Mouse (Mus musculus) mature B cell (primary cell): ENCODE data around the gene Spin1.
"Not testable (repeated sequence)": the region's sequence is repeated elsewhere in the genome, so short reads cannot be mapped to it uniquely, and the experiment has no call there.

Experiments used
- in situ Hi-C: fragments of 300-500 bp; cut with MboI; formaldehyde crosslinking; loops from 2 replicates; pipeline ENCODE4 v1.14.3; 2019

Spin1 gene

DNA sequence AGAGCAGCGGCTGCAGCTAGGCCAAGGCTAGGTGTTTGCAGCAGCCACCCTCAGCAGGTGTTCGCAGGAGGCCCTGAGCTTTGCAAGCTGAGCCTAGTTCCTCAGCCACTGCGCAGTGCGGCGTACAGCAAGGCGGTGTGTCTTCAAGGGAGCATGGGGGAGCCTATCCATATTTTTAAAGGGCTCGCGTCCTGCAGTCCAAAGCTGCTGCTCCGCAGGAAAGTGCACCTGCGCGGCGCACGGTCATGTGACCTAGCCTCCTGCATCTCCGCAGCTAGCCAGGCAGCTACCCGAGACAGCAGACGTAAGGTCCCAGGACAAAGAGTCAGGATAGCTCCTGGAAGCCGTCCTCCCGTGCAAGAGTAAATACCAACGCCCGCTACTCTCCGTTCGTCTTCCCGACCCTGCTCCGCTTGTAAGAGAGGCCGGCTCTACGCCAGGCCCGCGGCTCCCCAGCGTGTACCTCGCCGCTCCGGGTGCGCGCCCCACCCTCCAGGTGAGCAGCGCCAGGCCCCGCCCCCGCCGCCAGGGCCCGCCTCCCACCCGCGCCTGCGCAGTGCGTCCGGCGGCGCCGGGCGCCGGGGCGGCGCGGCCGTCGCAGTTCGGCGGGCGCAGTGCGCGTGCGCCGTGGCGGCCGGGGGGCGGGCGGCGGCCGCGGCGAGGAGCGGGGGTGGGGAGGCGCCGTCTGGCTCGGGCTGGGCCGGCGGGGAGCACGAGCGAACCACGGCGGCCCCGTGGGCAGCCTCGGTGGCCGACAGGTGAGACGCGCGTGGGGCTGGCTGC, at the start of gene Spin1:
Gene Spin1, plus strand, starts transcription at position 648 of the 783 bp plus-strand sequence.
- in situ Hi-C loops = loop anchor here (10.0 kb wide), 1 partner anchor 314 kb away; no protein-coding TSS in a partner anchor

DNA sequence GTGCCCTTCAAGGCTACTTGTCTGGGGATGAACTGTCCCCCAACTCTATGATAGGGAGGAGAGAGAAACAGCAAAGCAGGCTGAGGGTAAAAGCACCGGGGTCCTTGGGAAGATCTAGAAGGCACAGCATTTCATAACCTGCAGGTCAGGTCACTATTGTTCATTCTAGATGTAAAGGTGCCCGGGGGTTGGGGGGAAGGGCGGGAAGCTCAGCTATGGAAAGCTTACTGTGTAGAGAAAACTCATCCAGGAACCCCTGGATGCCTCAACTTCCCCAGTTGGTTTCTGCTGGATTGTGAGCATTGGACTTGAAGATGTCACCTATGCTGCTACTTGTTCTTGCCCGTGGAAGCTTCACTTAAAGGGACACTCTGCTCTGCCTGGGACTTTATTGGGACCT, 49.7 kb upstream of the Spin1 start:
- in situ Hi-C loops = no loop called here

DNA sequence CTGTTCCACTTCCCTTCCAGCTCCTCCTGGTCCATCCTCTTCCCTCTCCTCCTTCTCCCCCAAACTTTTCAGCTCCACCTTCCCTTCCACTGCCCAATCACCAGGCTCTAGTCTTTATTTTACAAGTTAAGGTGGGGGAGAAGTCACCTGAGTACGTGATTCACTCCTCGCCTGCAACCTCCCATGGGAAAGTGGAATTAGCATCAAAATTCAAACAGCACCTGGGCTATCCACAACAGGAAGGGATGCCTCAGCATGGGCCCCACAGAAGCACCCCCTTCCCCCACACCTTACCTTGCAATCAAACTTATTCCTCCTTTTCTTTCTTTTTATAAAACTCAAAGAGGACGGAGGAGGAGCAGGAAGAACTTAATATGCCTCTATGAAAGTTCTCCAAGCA, 48.3 kb upstream of the Spin1 start:
- in situ Hi-C loops = no loop called here

DNA sequence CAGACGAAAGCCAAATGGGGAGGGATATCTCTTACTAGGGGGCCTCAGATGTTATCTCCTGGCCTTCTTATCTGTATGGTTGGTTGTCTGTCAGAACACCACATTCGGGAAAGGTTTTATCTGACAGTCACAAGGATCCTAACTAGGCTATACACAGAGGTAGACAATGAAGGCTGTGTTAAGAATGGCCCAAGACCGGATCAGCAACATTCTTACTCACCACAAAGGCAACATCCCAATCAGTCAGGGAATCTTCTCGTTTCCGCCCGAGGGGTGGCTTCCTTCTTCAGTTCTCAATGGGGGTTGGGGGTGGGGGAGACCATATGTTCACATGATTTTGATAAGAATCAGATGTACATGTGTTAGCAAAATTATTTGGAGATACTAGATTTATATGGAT, 37.7 kb upstream of the Spin1 start:
- in situ Hi-C loops = no loop called here

DNA sequence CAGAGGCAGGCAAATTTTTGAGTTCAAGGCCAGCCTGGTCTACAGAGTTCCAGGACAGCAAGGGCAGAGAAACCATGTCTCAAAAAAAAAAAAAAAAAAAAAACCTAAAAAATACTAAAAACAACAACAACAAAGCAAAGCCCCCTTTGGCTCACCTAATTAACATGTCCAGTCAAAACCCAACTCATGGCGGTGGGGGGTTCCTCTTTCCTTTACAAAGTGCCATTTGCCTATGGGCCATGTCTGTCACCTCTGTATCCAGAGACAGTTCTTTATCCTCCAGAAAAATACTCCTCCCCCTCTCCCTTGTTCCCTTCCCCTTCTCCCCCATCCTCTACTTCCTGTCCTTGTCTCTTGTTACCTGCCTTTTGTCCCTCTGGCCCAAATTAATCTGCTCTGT, 37.0 kb upstream of the Spin1 start:
- in situ Hi-C loops = no loop called here

DNA sequence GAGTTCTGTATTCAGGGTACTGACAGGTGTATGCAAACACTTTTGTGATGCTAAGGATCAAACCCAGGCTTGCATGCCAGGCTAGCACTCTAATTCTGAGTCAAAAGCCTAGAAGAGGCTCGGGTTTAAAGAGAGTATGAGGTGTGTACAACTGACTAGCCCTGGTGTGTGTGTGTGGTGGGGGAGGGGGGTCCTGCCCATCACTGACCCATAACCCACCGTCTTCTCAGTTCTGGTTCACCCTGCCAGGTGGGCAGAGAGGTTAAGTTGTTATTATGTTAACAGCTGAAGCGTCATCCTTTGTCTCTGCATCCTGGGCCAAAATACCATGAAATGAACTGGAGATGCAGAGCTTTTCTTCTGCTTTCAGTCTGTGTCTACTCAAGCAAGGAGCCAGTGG, 36.3 kb upstream of the Spin1 start:
- in situ Hi-C loops = no loop called here

DNA sequence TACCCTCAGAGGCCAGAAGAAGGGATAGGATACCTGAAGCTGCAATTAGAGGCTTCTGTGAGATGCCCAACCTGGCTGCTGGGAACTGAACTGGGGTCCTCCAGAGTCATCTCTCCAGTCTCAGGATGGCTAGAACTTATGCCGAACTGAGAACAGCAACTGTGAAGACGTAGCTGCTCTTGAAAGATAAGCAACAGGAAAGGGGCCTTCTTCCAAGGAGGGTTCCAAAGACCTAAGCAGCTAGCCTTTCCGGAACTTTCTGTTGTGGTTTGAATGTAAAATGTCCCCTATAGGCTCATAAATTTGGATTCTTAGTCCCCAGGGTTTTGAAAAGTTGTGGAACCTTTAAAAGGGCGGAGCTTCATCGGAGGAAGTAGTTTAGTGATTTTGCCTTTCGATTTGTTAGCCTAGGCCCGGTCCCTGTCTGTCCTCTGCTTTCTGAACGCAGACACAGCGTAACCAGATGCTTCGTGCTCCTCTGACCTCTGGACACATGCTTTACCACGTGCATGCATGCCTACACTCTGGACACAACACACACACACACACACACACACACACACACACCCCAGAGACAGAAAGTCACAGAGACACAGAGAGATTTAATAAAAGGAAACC, 29.5 kb upstream of the Spin1 start:
- in situ Hi-C loops = no loop called here

DNA sequence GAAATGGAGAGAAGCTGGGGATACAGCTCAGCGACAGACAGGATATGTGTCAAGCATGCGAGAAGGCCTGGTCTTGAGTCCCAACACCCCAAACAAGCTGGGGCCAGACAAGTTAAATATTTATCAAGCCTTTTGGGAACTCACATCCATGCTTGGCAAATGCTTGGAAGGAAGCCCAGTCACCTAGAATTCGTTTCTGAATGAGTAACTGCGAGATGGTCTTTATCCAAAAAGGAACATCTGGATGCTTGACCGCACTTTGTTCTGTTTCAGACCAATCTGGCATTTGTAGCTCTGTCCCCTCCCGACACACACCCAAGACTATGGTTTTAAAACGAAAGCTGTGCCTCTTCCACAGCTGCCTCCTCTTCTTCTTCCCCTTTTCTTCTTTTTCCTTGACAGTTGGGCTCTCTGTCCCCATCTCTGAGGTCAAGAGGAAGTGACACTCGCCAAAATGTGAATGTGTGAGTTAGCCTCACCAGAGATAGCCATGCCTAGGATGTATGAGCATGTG, 28.9 kb upstream of the Spin1 start:
- in situ Hi-C loops = no loop called here

DNA sequence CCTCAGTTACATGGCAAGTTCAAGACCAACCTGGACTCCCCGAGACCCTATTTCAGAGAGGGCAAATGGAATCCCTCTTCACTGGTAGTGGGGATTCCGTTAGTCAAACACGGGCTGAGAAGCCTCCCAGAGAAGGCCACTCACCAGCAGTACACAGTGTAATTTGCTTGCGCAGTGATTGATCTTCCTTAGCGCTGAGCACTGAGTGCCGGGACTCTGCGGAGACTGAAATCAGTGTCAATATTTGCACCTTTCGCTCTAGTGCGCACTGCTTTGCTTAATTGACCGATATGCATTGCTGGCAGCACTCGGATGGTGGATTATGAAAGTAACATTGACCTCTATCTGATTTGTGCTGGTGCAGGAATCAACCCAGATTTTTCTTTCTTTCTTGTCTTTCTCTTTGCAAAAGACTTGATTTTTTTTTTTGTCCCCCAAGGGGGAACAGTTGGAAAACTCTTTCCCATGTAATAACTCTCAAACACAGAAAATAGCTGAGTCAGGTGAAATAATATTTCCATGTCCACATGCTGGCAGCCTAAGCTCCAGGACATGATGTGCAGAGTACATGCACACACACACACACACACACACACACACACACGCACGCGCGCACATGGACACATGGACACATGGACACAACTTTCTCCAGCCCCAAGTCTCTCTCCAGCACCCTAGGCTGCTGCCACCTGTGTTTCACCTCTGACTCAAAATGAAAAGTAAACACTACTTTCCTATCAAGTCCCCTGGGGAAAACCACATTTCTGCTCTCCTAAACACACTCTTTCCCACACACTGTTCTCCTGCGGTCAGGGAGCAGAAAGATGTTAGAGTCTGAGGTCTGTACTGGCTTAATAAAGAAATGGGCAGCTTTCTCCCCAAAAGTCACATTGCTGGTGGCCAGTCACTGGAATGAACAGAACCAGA, 27.5 kb upstream of the Spin1 start:
- in situ Hi-C loops = no loop called here

DNA sequence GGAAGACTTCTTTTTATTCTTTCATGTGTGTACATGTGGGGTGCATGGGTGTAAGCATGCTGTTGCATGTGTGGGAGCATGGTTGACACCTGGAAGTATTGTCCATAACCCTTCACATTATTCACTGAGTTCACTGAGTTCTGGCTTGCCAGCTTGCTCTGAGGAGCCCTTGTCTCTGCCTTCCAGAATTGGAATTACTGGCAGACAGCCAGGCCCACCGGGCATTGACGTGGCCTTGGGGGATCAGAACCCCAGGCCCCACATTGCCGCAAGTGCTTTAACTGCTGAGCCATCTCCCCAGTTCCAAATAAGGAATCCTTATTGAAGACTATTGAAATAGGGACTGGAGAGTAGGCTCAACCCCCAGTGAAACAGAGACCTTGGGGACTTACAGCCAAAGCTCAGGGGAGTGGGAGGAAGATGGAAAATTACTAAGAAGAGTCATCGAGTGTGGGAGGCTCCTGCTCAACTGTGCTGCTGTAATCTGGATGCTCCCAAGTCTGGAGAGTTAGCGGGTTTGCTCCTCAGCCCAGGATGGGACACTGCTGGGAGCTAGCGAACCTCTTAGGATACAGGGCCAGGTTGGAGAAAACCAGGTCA, 26.5 kb upstream of the Spin1 start:
- in situ Hi-C loops = no loop called here

DNA sequence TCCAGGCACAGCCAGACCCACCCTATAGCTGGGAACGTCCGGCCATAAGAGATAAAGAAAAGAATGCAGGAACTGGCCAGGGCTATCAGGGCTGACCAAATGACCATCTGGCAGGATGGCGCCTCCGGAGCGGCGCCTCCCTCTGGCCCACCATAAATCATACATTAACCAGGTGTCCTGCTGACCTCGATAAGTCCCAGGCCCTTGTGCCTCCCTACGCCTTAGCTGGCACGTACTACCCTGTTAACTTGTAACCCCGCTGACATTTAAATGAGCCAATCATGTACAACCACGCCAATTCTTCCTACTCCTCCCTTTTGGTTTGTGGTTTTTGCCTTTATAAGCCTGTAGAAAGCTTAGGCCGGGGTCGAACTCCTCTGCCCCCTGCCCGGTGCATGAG, 24.5 kb upstream of the Spin1 start:
- in situ Hi-C loops = not testable (repeated sequence)

DNA sequence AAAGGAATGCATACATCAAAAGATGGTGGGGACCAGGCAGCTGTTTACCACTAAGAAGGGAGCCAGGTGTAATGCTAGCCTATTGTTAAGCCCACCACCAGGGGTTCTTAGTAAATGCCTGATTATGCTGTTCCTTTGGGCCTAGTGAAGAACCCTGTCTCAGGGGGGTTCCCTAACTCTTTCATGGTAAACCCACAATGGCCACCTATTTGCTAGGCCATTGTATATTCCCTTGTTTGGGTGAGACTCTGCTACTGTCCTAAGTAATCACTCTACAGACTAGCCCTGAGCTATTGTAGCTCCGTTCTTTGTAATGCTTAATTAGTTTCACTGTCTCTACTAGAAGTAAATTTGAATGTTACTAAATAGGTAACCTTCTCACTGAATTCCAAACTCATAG, 22.1 kb upstream of the Spin1 start:
- in situ Hi-C loops = not testable (repeated sequence)

DNA sequence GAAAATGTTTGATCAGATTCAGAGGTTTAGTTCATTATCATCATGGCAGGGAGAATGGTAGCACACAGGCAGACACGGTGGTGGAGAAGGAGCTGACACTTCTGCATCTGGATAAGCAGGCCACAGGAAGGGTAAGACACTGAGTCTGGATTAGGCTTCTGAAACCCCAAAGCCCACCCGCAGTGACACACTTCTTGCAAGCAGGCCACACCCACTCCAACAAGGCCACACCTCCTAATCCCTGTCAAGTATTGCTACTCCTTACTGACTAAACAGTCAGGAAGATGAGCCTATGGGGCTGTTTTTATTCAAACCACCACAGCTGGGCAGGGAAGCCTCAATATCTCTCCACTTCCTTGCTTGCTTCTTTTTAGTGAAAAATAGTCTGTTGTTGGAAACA, 19.9 kb upstream of the Spin1 start:
- in situ Hi-C loops = no loop called here

DNA sequence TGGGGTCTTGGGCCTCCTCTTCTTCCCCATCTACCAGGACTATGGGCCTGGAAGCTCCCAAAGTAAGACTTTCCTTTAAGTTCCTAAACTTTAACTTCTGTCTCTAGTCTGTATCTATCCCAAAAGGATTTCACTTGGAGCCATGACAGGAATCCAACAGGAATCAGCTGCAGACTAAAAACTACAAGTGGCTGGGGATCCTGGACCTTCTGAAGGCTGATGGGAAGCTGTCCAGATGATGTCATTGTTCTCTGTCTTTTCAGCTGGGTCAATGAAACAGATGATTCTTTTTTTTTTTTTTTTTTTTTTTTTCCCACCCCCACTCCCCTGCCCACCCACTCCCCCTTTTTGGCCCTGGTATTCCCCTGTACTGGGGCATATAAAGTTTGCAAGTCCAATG, 16.4 kb upstream of the Spin1 start:
- in situ Hi-C loops = no loop called here

DNA sequence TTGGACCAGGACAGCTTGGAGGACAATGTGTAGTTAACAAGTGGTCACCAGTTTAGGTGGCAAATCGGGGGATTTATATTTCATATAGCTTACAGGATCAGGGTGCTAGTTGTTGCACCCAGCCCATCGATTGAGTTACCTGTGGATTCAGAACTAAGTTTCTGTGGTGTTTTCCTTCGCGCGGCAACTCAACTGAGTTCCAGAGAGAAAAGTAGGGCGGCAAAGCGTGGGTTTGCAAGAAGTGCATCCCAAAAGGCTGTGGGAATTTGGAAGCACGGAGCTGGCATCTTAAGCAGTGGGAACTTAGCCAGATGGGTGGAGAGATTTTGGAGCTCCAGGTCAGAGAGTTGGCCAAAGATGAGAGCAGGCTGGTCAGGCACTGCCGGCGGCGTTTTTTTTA, 14.7 kb upstream of the Spin1 start:
- in situ Hi-C loops = no loop called here

DNA sequence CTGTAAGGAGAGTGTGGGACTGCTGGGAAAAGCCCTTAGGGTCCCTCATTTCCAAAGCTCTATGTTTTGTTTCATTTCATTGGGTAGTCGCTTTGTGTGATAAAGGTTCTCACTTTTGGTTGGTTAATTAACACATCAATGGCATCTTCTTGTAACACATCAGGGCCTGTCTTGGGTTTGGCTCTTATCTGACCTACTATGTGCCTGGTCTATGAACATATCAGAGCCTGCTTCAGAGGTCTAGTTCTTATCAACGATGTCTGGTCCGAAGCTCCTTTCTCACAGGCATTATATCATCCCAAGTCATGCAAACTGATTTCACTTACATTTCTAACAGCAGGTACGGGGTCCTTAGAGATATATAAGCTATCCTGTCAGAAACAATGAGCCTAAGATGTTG, 13.4 kb upstream of the Spin1 start:
- in situ Hi-C loops = no loop called here

DNA sequence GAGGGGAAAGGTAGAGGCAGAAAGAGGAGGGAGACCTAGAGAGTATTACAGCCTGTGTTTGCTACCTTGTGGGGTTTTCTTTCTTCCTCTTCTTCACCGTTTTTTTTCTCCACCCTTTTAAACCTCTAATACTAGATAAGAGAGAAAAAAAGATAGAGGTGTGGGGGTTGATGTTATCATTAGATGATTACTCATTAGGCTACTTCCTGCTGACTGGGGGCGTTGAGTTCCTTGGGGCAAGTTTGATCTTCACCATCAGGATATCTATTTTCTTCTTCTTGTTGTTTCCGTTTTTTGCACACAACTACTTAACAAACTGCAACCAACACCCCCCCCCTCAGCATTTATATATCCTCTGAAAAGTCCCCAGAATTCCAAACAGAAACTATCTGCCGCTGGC, 12.5 kb upstream of the Spin1 start:
- in situ Hi-C loops = no loop called here

DNA sequence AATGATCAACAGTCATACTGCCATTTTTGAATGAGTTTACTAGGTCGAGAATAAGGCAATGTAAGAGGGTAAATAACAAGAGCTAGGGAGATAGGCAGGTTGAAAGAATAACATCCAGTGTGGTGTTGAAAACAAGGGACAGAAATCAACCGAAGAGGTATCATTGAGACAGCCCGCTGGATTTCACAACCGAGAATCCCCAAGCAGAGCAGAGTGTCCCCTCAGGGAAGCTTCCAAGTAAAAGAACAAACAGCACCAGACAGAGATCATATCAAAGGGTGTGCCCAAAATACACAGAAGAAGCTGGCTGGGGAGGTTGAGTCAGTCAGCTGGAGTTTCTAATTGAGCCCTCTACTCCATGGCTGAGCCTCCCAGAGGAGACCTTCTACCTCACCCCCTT, 11.6 kb upstream of the Spin1 start:
- in situ Hi-C loops = no loop called here

DNA sequence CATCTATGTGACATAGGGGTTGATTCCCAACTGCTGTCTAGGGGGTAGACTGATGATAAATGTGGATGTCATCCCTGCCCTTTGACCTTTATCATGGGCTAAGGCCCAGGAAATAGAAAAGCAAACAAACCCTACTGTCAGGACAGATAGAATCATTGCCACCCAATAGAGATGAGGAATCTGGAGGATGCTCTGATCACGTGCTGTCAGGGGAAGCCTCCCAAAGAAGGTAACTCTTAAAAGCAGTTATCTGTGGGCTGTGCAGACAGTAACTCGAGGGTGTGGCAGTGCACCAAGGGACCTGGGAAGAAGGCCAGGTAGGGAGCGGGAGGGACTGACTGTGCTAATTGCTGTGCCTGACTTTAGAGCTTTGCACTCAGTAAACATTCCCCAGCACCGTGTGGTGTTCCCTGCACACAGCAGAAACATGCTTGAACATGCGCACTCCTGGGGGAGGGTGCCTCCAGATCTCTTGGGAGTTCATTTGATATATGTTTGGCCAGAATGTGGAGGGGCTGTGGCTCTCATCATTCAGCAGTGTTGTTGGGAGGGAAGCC, 10.5 kb upstream of the Spin1 start:
- in situ Hi-C loops = no loop called here

DNA sequence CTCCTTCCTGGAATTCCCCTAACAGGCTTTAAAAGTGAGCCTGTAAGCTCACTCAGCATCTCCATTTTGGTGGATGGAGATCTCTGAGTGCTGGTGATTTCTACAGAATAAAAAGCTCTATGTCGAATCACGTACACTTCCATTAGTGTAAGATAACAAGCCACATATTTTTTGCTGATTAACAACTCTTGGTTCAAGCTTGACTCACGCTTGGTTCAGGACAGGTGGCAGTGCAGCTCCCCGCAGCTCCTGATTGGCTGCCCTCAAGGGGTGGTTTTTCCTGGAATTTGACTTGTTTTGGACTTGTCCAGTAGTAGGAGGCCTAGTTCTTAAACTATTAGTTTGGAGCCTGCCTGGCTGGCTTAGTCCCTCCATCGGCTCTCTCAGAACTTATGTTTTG, 7.2 kb upstream of the Spin1 start:
- in situ Hi-C loops = no loop called here

DNA sequence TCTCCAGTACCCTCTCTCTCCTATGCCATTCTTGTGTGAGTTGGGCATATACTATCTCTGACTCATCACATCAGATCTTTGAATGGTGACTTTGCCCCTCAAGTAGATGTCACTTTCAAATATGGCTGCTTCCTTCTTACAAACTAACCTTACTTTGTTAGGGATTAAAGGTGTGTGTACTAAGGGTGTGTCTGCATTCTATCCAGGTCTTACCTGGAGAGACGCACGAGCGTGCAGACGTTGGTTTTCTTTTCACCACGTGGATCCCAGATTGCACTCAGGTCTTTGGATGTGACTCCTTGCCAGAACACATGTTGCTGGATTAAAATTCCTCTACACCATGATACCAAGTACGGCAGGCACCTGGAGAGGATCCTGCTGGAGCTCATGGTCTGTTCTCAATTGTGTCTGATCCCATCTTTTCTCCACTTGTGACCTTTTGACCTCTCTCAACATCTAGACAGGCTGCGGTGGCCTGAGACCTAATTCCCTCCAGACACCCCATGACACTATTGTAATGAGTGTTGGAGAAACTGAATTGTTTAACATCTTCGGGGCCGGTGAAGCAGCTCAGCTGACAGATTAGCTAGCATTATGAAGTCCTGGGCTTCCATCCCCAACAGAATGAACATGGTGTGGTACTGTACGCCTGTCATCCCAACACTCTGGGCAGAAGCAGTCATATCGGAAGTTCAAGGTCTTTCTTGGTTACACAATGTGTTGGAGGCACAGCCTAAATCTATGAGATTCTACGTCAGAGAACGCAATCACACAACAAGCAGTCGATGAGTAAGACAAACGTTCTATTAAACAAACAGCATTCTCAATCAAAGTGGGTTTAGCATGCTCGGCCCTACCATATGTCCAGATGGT, 6.1 kb upstream of the Spin1 start:
- in situ Hi-C loops = no loop called here
